Mouse (Mus musculus) heart, adult 9 months (tissue): ENCODE results near the gene Acyp1.
"Not testable (repeated sequence)": the region's sequence is repeated elsewhere in the genome, so short reads cannot be mapped to it uniquely, and the experiment has no call there.

ENCODE experiments used
- DNase-seq, 2 experiments: peaks; one replicate each; pipeline ENCODE4 v3.0.0; 2022; ENCODE audit warnings: low spot score in 2 of 2

The Acyp1 gene

GRCm38 (mm10) chr12:85284331-85284730 lies 3.9 kb downstream of the Acyp1 start:
- no peak for DNase-seq

DNA sequence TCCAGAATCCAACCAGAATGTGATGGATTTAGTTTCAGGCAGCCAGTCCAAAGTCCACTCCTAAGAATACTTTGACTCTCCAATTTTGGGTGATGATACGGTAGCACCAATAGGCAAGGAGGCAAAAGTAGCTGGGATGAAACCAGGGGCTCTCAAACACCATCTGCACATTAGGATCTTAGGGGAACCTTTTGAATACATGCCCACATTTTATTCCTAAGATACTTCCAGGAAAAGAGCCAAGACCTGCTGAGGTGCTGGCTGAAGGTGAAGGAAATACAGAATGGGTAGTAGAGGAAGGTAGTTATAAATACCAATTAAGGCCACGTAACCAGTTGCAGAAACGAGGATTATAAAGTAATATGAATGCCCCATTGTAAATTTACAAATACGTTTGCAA lies 6.5 kb downstream of the Acyp1 start:
- not testable (repeated sequence) for DNase-seq

DNA sequence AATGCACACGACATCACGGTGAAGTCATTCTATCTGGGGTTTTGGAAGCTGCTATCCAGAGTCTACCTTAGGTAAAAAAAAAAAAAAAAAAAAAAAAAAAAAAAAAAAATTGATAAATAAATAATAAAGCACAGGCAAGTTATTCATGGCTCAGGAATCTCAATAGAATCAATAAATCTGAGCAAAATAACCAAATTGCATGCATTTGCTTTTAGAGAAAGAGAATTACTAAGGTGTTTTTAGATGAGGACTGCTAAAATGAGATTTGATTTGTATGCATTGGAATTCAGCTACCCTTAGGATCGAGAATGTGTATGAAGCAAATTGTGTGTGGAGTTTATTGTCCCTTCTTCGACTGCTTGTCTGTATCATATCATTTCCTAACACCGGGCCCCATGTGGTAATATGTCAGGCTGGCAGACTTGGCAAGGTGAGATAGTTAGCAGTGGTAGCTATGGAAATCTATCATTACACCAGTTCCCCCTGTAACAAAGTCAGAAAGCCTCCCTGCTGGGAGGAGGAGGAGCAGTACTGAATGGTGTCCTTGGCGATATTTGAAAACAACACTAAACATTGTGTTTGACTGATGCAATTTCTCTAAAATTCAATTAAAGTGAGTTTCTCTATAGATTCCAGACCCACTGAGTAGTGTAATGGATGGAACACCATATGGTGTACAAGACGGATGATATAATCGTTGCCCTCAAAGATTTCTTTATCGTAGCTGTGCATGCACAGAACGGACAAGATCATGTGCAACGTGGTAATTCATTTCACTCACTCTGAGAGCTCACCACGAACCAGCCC lies 7.2 kb downstream of the Acyp1 start:
- DNase-seq, result no peak

- DNase-seq, result peak; percentile 97 to 99
Observed at GRCm38 (mm10) chr12:85280105-85280844, 8.0 kb downstream of the Acyp1 start.

GRCm38 (mm10) chr12:85279396-85280080 lies 8.7 kb downstream of the Acyp1 start:
- DNase-seq, result peak in 1 of 2 experiments; percentile 37

DNA sequence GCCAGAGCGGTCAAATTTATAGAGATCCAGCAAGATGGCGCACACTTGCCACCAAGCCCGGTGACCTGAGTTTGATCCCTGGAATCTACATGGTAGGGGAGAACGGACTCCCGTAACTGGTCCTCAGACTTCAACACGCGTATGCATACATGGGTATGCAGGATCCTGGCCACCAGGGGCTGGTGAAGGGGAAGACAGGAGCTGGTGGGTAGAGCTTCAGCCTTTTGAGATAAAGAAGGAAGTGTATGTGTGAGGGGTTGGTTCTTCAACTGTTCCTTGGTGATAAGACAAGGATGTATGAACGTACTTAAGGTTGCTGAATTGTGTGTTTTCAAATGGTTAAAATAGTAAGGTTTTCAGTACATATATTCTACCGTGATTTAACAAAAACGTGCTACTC lies 9.3 kb downstream of the Acyp1 start:
- no peak for DNase-seq

DNA sequence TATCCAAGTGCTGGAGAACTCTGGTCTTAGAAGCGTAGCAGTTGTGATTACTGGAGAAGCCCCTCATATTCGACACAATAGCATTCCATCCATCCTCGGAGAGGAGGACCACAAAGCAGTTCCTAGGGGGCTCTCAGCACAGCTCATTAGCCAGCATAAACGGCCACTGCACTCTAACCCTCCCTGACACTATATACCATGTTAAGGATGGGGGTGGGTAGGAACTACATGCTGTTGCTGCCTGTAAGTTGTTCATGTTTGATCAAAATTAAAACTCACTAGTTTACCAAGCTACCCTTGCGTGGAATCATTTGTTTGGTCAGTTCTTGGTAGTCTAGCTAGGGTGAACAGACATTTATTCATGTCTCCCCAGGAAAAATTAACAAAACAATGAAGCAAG lies 12.0 kb downstream of the Acyp1 start:
- no peak for DNase-seq

- peak in 1 of 2 experiments; percentile 41 for DNase-seq
Observed at GRCm38 (mm10) chr12:85273508-85273907, 14.7 kb downstream of the Acyp1 start.

DNA sequence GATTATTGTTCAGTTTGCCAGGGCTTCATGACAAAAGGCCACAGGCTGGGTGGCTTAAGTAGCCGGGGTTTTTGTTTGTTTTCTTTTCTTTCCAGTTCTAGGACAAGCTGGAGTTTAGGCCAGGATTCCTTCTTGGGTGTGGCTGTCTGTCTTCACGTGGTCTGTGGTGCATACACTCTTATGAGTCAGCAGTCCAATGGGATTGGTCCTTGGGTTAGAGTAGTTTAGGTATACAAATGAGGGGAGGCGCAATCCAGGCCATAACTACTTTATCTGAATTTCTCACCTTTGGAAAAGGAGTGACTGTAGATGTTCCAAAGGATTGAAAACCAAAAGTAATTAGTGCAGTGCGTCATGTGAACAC lies 16.4 kb downstream of the Acyp1 start:
- DNase-seq, result no peak

DNA sequence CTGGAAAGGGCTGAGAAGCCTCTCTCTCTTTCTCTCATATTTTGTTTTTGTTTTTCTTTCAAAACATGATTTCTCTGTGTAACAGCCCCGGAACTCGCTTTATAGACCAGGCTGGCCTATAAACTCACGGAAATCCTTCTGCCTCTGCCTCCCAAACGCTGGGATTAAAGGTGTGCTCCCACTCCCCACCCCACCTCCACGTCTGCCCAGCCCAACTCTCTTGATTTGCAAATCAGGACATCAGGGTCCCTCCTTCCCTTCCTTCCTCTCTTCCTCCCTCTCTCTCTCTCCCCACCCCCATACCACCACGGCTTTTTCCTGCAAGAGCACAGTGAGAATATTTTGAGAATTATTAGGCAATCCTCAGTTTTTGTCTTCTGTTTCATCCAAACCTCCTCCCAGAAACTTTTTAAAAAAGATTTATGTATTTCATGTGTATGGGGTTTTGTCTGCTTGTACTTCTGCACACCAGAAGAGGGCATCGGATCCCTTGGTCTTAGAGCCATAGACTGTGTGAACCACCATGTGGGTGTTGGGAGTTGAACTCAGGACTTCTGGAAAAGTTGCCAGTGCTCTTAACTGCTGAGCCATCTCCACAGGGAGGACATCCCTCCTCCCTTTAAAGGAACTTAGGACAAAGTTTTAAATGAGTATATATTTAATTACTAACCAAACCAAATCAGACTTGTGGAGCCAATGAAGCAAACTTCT lies 17.0 kb downstream of the Acyp1 start:
- no peak for DNase-seq

DNA sequence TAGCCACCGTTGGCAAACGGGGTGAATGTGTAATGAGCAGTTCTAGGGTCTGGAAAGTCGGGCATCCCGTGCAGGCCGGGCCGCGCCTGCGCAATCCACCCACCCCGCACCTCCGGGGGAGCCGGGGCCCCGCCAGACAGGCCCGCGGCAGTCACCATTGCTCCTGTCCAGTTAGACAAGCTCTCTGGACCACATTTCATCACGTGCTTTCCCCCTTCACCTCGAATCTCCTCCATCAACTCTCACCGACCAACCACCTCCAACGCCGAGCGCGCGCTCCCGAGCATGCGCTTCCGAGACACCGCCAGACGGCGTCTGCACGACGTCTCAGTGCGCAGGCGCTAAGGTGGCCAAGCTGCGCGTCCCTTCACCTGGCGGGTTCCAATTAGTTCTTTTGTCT lies 17.9 kb downstream of the Acyp1 start, which contains the start of gene Mlh3:
Gene Mlh3, minus strand, starts transcription at position 281 of the 400 bp plus-strand sequence.
- peak; percentile 81 for DNase-seq

GRCm38 (mm10) chr12:85269821-85270220 lies 18.4 kb downstream of the Acyp1 start:
- DNase-seq, result no peak

GRCm38 (mm10) chr12:85266248-85266647 lies 22.0 kb downstream of the Acyp1 start:
- no peak for DNase-seq

GRCm38 (mm10) chr12:85264940-85265339 lies 23.3 kb downstream of the Acyp1 start:
- no peak for DNase-seq

DNA sequence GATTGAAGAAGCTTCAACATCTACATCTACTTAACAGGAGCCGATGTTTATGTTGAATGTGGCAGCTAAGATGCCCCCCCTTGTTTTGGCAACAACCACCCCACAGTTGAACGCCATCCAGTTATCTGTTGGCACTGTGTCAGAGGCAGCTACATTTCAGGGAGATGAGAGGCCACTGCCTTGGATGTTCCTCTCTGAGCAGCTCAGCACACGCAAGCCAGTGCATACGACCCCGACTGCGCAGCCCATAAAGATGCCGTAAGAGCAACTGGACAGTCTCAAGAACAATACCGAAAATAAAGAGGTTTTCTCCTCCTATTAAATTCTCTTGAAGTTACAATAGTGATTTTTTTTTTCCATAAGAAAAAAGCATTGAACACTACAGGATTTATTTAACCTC lies 23.7 kb downstream of the Acyp1 start:
- no peak for DNase-seq

- no peak for DNase-seq
Observed at GRCm38 (mm10) chr12:85263190-85263589, 25.0 kb downstream of the Acyp1 start.

- DNase-seq, result no peak
Observed at GRCm38 (mm10) chr12:85262489-85262888, 25.7 kb downstream of the Acyp1 start.

DNA sequence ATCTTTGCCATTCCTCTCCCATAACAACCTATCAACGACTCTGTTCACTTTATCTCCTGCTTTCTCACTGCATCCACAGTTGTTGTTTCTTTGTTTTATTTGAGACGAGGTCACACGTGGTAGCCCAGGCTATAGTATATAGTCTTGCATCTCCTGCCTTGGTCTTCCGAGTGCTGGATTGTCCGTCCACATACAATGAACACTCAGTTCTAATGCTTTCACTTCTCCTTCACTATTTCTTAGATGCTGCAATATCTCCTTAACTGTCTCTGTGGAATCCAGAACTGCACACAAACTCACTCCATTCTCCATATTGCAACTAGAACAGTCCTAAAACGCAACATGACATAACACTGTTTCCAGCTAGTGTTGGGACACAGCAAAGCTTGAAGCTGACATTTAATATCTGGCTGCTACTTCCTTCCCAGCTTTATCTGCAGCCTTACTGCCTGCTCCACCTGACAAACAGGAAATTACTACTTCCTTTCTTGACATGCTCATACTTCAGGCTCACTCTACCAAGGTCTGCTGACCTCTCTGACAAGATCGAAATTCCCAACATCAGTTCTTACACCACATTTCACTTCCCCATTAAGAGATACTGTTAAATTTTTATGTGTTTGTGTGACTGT lies 31.1 kb downstream of the Acyp1 start:
- DNase-seq, result peak; percentile 23 to 33

GRCm38 (mm10) chr12:85256074-85256751 lies 32.0 kb downstream of the Acyp1 start:
- DNase-seq, result no peak

- DNase-seq, result no peak
Observed at GRCm38 (mm10) chr12:85252083-85252482, 36.2 kb downstream of the Acyp1 start.

GRCm38 (mm10) chr12:85237553-85237952 lies 50.7 kb downstream of the Acyp1 start:
- no peak for DNase-seq
